Mouse (Mus musculus): ENCODE measurements around the gene Tnnc1.

DNA sequence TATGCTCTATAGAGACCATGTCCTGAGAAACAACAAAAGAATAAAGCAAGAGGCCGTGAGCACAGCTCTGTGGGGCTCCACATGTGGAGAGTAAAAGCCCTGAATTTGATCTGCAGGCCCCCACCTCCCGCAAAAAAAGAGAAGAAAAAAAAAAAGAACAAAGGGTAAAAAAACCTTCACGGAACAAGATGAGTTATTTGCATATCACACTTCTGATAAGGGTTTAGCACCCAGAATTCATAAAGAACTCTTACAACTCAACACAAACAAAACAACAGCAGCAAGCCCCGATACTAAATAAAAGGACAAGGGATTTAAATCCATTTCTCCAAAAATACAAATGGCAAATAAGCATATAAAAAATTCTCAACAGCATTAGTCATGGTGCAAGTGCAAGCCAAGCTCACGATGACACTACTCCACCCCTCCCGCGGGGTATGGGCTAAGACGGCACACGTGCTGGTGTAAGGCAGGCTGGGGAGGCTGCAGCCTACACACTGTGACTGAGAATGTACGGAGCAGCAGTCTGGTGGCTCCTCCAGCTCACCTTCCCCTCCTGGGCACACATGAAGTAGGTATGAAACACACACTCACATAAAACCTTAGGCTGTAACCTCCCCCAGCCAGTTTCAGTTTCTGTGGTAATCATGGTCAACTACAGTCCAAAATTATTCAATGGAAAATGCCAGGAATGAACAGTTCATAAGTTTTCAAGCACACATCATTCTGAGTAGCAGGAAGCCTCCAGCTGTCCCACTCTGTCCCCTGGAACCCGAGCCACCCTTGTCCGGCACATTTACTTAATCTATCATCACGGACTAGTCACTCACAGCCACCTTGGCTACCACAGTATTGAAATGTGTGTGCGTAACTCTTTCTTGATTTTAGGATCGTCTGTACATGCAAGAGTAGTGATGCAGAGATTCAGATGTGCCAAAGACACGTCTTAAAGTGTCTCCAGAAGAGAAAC, 10.3 kb upstream of the Tnnc1 start:
- TF ChIP-seq GATA1 (IDR thresholded peaks at IDR 0.05; ENCODE audit: borderline replicate concordance, low read length) (no peak), FLI1 (IDR thresholded peaks at IDR 0.05; ENCODE audit: low read length) (no peak)
